Mouse (Mus musculus): ENCODE results near the gene Tlr11.

The Tlr11 gene

DNA sequence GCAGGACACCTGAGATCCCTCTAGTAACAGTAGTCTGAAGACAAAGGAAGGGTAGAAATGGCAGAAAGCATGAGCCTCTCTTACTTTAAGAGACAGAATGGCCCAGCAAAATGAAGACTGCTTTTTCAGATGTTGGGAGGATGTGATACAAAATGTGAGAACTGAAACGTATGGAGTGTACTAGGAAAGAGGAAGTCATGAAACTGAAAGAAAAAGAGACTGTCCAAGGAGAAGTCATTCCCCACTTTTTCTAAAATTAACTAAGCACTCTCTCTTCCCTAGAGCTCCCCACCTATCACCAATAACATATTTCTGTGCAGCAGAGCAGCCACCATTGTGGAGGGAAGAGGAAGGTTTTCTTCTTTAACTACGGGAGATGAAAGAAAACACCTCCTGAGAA is at the start of gene Tlr11:
TSS of gene Tlr11 (plus strand) at position 322 of the 400 bp plus-strand sequence.
- DNase-seq, result no peak

DNA sequence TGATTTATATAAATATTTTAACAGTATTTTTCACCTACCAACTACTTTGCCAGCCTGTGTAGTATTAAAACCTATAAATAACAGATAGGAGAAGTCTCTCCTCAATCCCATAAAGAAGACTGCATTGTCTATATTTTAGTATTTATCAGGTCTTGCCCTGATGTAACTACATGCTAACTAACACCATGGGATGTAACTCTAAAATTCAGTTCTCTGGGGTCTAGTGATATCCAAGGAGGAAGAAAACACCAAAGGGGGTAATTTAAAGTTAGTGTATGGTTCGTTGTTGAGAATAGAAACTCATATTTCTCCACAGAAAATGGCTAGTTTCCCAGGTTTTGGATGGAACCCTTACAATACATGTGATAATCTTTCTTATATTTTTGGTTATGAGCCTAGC is 31.1 kb upstream of the Tlr11 start, which contains the start of gene Olfr734:
TSS of gene Olfr734 (minus strand) at position 101 of the 400 bp plus-strand sequence.
- no peak for DNase-seq

- no peak for DNase-seq
These were observed 8.9 kb upstream of the Tlr11 start, which contains the start of gene Olfr735 for GRCm38 (mm10) chr14:50348796-50349195. TSS of gene Olfr735 (minus strand) at chr14:50348872.

- DNase-seq, result peak; percentile 0 to 65
These were observed 5.3 kb upstream of the Tlr11 start for GRCm38 (mm10) chr14:50352438-50352837.

DNA sequence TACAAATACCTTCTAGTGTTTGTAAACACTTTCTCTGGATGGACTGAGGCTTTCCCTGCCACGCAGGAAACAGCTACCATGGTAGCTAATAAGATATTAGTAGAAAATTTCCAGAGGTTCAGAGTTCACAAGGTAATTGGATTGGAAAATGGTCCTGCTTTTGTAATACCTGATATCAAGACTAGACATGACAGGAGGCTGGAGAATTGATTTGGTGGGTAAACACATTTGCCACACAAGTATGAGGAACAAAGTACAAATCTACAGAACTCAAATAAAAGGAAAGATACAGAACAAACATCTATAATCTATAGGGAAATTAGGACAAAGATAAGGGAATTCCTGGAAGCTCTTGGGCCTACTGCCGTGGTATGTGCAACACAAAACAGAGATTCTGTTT is 989 bp upstream of the Tlr11 start:
- no peak for DNase-seq

DNA sequence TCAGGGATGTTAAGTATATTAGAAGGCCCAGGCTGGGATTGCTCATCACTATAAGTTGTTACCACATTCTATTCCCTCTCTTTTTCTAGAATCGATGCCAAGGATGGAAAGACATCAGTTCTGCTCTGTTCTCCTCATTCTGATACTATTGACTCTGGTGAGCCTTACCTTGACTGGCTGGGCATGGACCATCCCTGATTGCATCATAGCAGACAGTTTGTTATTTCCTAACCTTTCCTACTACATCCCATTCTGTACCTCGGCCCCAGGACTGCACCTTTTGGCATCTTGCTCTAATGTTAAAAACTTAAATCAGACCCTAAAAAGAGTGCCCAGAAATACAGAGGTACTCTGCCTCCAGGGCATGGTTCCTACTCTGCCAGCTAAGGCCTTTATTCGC is 2.8 kb downstream of the Tlr11 start:
- DNase-seq, result no peak

DNA sequence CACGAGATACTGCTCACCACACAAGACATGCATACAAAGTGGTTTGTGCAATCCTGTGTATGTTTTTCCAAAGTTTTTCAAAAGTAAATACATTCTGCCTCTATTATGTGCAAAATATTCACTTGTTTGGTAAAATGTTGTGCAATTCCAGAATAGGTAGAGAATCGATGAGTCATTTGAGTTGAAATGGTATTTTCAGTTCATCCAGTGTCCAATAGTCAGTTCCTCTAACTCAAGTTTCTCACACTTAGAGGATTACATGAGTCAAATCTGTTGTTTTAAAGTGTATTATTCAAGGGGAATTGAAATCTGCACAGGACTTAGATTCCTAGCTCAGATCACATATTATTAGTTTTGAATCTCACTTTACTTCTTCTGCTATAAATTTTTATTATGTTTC is 5.8 kb downstream of the Tlr11 start:
- no peak for DNase-seq

DNA sequence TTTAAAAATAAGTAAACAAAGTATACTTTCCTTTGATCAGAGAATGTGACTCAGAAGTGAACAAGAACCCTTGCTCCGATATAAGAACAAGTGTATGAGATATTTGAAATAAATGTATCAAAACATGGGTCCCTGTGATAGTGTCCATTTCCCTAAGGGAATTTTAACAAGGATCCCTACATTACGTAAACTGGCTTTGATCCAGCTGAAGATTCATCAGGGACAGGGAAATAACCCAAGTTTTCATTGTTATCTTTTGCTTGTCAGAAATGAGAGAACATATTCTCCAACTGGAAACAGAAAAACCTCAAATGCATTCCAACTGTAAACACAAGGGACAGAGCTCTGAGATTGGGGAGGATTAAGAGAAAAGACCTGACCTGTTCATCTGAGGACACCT is 23.1 kb downstream of the Tlr11 start, which contains the start of gene Olfr736:
TSS of gene Olfr736 (plus strand) at position 301 of the 400 bp plus-strand sequence.
- DNase-seq, result no peak

GRCm38 (mm10) chr14:50407268-50407667 is 49.6 kb downstream of the Tlr11 start, which contains the start of gene Olfr738:
TSS of gene Olfr738 (plus strand) at chr14:50407568.
- DNase-seq, result no peak
